ENCODE assay signal across 14 mouse cellular contexts in the genomic region with DNA sequence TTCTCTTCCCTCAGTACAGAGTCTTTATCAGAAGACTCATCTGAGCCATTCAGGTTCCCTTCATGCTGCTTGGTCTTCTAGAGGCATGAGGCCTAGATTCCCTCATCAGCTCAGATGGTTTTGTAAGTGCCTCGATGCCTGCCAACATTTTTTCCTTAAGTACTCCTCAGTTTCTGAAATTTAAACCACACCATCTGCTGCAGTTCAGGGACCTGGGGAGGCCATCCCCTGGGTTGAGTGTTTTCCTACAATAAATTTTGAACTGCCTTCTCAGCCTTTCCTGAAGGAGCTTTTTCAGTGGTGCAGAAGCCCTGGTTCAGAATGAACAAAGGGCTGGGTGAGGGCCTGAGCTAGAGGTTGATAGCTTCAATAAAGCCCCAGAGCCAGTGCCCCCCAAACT.
DNase-seq lines count a peak whose midpoint lies in the region; ATAC-seq lines count a peak whose summit lies in the region.
"Had no signal": no experiment of that assay in that cellular context is flagged by ENCODE, and none has a peak within 500 bp of the region (broad histone marks: within the 10 kb centered on the region; RNA-seq: fewer than 3 reads in every experiment).

No protein-coding gene starts in this region.

- no peak overlapping the region for H3K9ac ChIP-seq in embryonic facial prominence, embryonic 14.5 days (ENCODE audit: low read depth, low read length)
- no peak overlapping the region for H3K9ac ChIP-seq in limb, embryonic 15.5 days
- H3K9ac ChIP-seq: forebrain, embryonic 12.5 days; liver, embryonic 14.5 days; neural tube, embryonic 13.5 days had no signal

- H3K27me3 ChIP-seq in embryonic facial prominence, embryonic 14.5 days (replicated peaks; ENCODE audit: control insufficient read depth, insufficient read depth, low read length): no peaks in the 10 kb centered on the region
- H3K27me3 ChIP-seq in embryonic facial prominence, embryonic 10.5 days (replicated peaks; ENCODE audit: low read depth, poor library complexity, severe bottlenecking): no peaks in the 10 kb centered on the region
- H3K27me3 ChIP-seq in limb, embryonic 15.5 days: no peaks in the 10 kb centered on the region
- H3K27me3 ChIP-seq: forebrain, embryonic 12.5 days; neural tube, embryonic 13.5 days had no signal

- ATAC-seq in embryonic facial prominence, embryonic 14.5 days (ENCODE audit: low read depth): no peak
- no peak for ATAC-seq in limb, embryonic 15.5 days (ENCODE audit: insufficient number of reproducible peaks, low FRiP score, low TSS enrichment, low read depth)

- H3K4me3 ChIP-seq in embryonic facial prominence, embryonic 14.5 days (ENCODE audit: low read depth, low read length): no peak overlapping the region
- H3K4me3 ChIP-seq in embryonic facial prominence, embryonic 10.5 days: no peak overlapping the region
- H3K4me3 ChIP-seq in limb, embryonic 15.5 days: no peak overlapping the region
- H3K4me3 ChIP-seq: forebrain, embryonic 12.5 days; neural tube, embryonic 13.5 days had no signal

- peaks cover 4% of the 10 kb centered on the region; the same call in 1 of the 2 replicates for H3K9me3 ChIP-seq in embryonic facial prominence, embryonic 14.5 days (ENCODE audit: control insufficient read depth, low read length)
- no peaks in the 10 kb centered on the region for H3K9me3 ChIP-seq in embryonic facial prominence, embryonic 10.5 days
- H3K9me3 ChIP-seq in limb, embryonic 15.5 days: no peaks in the 10 kb centered on the region
- H3K9me3 ChIP-seq: forebrain, embryonic 12.5 days; G1E had no signal

- no peaks in the 10 kb centered on the region for H3K36me3 ChIP-seq in embryonic facial prominence, embryonic 14.5 days (ENCODE audit: control insufficient read depth, insufficient read depth, low read length)
- H3K36me3 ChIP-seq in embryonic facial prominence, embryonic 10.5 days (replicated peaks): no peaks in the 10 kb centered on the region
- no peaks in the 10 kb centered on the region for H3K36me3 ChIP-seq in limb, embryonic 15.5 days
- H3K36me3 ChIP-seq: forebrain, embryonic 12.5 days; G1E; neural tube, embryonic 13.5 days had no signal

- 54% methylated on average over 1 of the region's 1 CpGs for WGBS in embryonic facial prominence, embryonic 14.5 days
- WGBS in embryonic facial prominence, embryonic 10.5 days: 85% methylated on average over 1 of the region's 1 CpGs
- 34% methylated on average over 1 of the region's 1 CpGs for WGBS in limb, embryonic 15.5 days

- DNase-seq in embryonic facial prominence, embryonic 14.5 days (ENCODE audit: low spot score): peak; percentile 64
- no peak for DNase-seq in embryonic facial prominence, embryonic 10.5 days (ENCODE audit: low spot score)
- DNase-seq in NIH3T3 (ENCODE audit: low read depth): peak; percentile 58
- peak; percentile 27 for DNase-seq in fibroblast of lung, adult 2 months (ENCODE audit: low read depth)
- no peak for DNase-seq in thymus, postnatal 4 days
- no peak for DNase-seq in urinary bladder, postnatal 36 days (ENCODE audit: low spot score in 2 of 2)
- DNase-seq in spleen, postnatal 4 days (ENCODE audit: low spot score in 2 of 2): no peak
- DNase-seq: heart, postnatal 4 days had no signal

- no peak overlapping the region; the same call in 1 of the 2 replicates for H3K27ac ChIP-seq in embryonic facial prominence, embryonic 14.5 days (replicated peaks; ENCODE audit: low read depth, low read length)
- H3K27ac ChIP-seq in embryonic facial prominence, embryonic 10.5 days (replicated peaks): no peak overlapping the region
- peak overlapping the region; percentile 60 for H3K27ac ChIP-seq in limb, embryonic 15.5 days
- H3K27ac ChIP-seq: forebrain, embryonic 12.5 days; liver, embryonic 14.5 days; neural tube, embryonic 13.5 days had no signal

- no peaks in the 10 kb centered on the region for H3K4me1 ChIP-seq in embryonic facial prominence, embryonic 14.5 days (ENCODE audit: control insufficient read depth, insufficient read depth, low read length)
- no peaks in the 10 kb centered on the region for H3K4me1 ChIP-seq in embryonic facial prominence, embryonic 10.5 days
- H3K4me1 ChIP-seq in limb, embryonic 15.5 days: peaks cover 6% of the 10 kb centered on the region; the same call in 1 of the 2 replicates
- H3K4me1 ChIP-seq: forebrain, embryonic 12.5 days; neural tube, embryonic 13.5 days had no signal

- H3K4me2 ChIP-seq in embryonic facial prominence, embryonic 14.5 days (ENCODE audit: low read depth, low read length): no peak overlapping the region
- no peak overlapping the region for H3K4me2 ChIP-seq in limb, embryonic 15.5 days
- H3K4me2 ChIP-seq: forebrain, embryonic 12.5 days; heart, embryonic 11.5 days; neural tube, embryonic 13.5 days had no signal

Comparison
In these comparisons a context has a peak if more than half of its experiments do, and no peak if none do; other contexts are left out.
1. DNase-seq: peak in embryonic facial prominence, embryonic 14.5 days (single experiment), NIH3T3 (single experiment) and fibroblast of lung, adult 2 months (single experiment); none in embryonic facial prominence, embryonic 10.5 days (single experiment), thymus, postnatal 4 days (single experiment), urinary bladder, postnatal 36 days (0 of 2) and spleen, postnatal 4 days (0 of 2).